Mouse (Mus musculus) E14TG2a.4 (cell line): ENCODE measurements around the gene Cnnm1.

ENCODE experiments used
- CTCF ChIP-seq: conservative IDR thresholded peaks from 2 replicates; pipeline ENCODE4 v1.5.1; 2014; ENCODE audit warnings: low read length
- NANOG ChIP-seq: IDR thresholded peaks from 2 replicates; pipeline ENCODE4 v1.6.1; 2014; ENCODE audit warnings: borderline replicate concordance, low read length, mixed read lengths

- no peak for TF ChIP-seq CTCF
- no peak for TF ChIP-seq NANOG
These were observed 778 bp downstream of the Cnnm1 start for GRCm38 (mm10) chr19:43440768-43441660.
